Mouse (Mus musculus): ENCODE measurements around the gene Mustn1. TPM values are rescaled to one million over a fixed set of nuclear protein-coding genes. Genes with fewer than 3 reads are reported as not detected.

Mustn1 gene
- 1.9 and 2.0 TPM in 2 replicates for polyA plus RNA-seq (2012; rRNA removed)

GRCm38 (mm10) chr14:30878958-30879571 is at the start of gene Mustn1:
Mustn1 (plus strand) TSS chr14:30879200.

GRCm38 (mm10) chr14:30886204-30886603 is 7.2 kb downstream of the Mustn1 start, which contains the start of gene Itih4:
Itih4 (plus strand) TSS chr14:30886476.

GRCm38 (mm10) chr14:30923375-30924105 is 44.5 kb downstream of the Mustn1 start, which contains the start of gene Itih3:
Itih3 (minus strand) TSS chr14:30923760.

Other genes starting within 250 kb of the Mustn1 start
- 5.3 and 5.5 TPM in 2 replicates for gene Rft1, start 224.8 kb upstream of the Mustn1 start, polyA plus RNA-seq (2012; rRNA removed)
- gene Sfmbt1, start 164.4 kb upstream of the Mustn1 start, polyA plus RNA-seq (2012; rRNA removed) = 3.1 and 3.2 TPM in 2 replicates
- 6.0 and 7.1 TPM in 2 replicates for gene Tmem110, start 53.6 kb upstream of the Mustn1 start, polyA plus RNA-seq (2012; rRNA removed)
- gene Itih4, start 7.3 kb downstream of the Mustn1 start, polyA plus RNA-seq (2012; rRNA removed) = 481 and 488 TPM in 2 replicates
- 1,079 and 1,347 TPM in 2 replicates for gene Itih3, start 44.6 kb downstream of the Mustn1 start, polyA plus RNA-seq (2012; rRNA removed)
- gene Itih1, start 64.1 kb downstream of the Mustn1 start, polyA plus RNA-seq (2012; rRNA removed) = 142 and 148 TPM in 2 replicates
- gene Nek4, start 72.2 kb downstream of the Mustn1 start, polyA plus RNA-seq (2012; rRNA removed) = 2.3 and 2.6 TPM in 2 replicates
- gene Glt8d1, start 122.2 kb downstream of the Mustn1 start, polyA plus RNA-seq (2012; rRNA removed) = 16.6 and 20.6 TPM in 2 replicates
- gene Spcs1, start 122.5 kb downstream of the Mustn1 start, polyA plus RNA-seq (2012; rRNA removed) = 231 and 239 TPM in 2 replicates
- gene Pbrm1, start 139.9 kb downstream of the Mustn1 start, polyA plus RNA-seq (2012; rRNA removed) = 7.2 and 7.4 TPM in 2 replicates
- gene Gnl3, start 140.0 kb downstream of the Mustn1 start, polyA plus RNA-seq (2012; rRNA removed) = 50.8 and 54.5 TPM in 2 replicates
- 20.7 and 25.1 TPM in 2 replicates for gene Smim4, start 249.8 kb downstream of the Mustn1 start, polyA plus RNA-seq (2012; rRNA removed)

Data from liver, embryonic 18 days (tissue).